Mouse (Mus musculus) small intestine, adult 2 months (tissue): ENCODE measurements at regions not wholly inside any gene's neighbourhood (a gene's known extent, or its start where the extent isn't known, plus 50 kb on each side); places are given as distances from the start of the nearest gene placed in this dataset.

Experiments
- H3K27ac ChIP-seq: fragments of 200-500 bp; 2 replicates; pipeline ENCODE4 v1.5.1; 2012; ENCODE audit warnings: low read depth, low read length, control low read depth, inconsistent platforms; ENCODE audit not compliant: insufficient read depth
- H3K27me3 ChIP-seq: fragments of 200-500 bp; 2 replicates; pipeline ENCODE4 v1.6.1; 2012; ENCODE audit warnings: mild to moderate bottlenecking, moderate library complexity, low read length, inconsistent platforms; ENCODE audit not compliant: control insufficient read depth, insufficient read depth
- H3K36me3 ChIP-seq: fragments of 200-500 bp; 2 replicates; pipeline ENCODE4 v1.6.1; 2012; ENCODE audit warnings: mild to moderate bottlenecking, low read length, control low read depth, inconsistent platforms; ENCODE audit not compliant: control insufficient read depth, insufficient read depth
- H3K4me1 ChIP-seq: fragments of 200-500 bp; 2 replicates; pipeline ENCODE4 v1.6.1; 2012; ENCODE audit warnings: low read length, inconsistent platforms, mixed read lengths; ENCODE audit not compliant: control insufficient read depth, insufficient read depth, insufficient read length
- H3K4me3 ChIP-seq: fragments of 200-500 bp; 2 replicates; pipeline ENCODE4 v1.5.1; 2012; ENCODE audit warnings: low read depth, mild to moderate bottlenecking, control low read depth, inconsistent platforms, low read length, moderate library complexity
- CTCF ChIP-seq: fragments of 200-500 bp; IDR thresholded peaks from 2 replicates; pipeline ENCODE4 v1.5.1; 2012; ENCODE audit warnings: low read depth, mild to moderate bottlenecking, control low read depth, inconsistent platforms, low read length, moderate library complexity, mixed read lengths; ENCODE audit not compliant: insufficient replicate concordance, insufficient read length; ENCODE audit errors: extremely low read depth
- POLR2A ChIP-seq: fragments of 200-500 bp; IDR thresholded peaks from 2 replicates; pipeline ENCODE4 v1.6.1; 2012; ENCODE audit warnings: low read depth, mild to moderate bottlenecking, control low read depth, inconsistent platforms, low read length, moderate library complexity
- WGBS: fragments of 180-500 bp; shearing (Covaris S2); methylation state at CpG from one replicate; pipeline ENCODE4 v1.1.7; 2018; 5-methylcytosine and 5-hydroxymethylcytosine counted together

- 61% methylated on average over 26 of the region's 26 CpGs for WGBS
- Histone ChIP-seq H3K36me3 (no peaks in the 10 kb centered on the region), H3K4me3 (no peak overlapping the region), H3K27me3 (no peaks in the 10 kb centered on the region), H3K4me1 (peaks cover 2% of the 10 kb centered on the region; the same call in 1 of the 2 replicates), H3K27ac (no peak overlapping the region)
- no peak for TF ChIP-seq CTCF
- TF ChIP-seq POLR2A: no peak
Observed at GRCm38 (mm10) chr16:30873493-30874211, 207.6 kb downstream of the Xxylt1 start.

- Histone ChIP-seq H3K4me1 (peaks cover 2% of the 10 kb centered on the region; the same call in 1 of the 2 replicates), H3K36me3 (no peaks in the 10 kb centered on the region), H3K27me3 (no peaks in the 10 kb centered on the region), H3K27ac (no peak overlapping the region), H3K4me3 (no peak overlapping the region)
- TF ChIP-seq CTCF: no peak
- no peak for TF ChIP-seq POLR2A
- 62% methylated on average over 7 of the region's 7 CpGs for WGBS
Observed at GRCm38 (mm10) chr16:30875235-30875829, 205.9 kb downstream of the Xxylt1 start.

- Histone ChIP-seq H3K27me3 (no peaks in the 10 kb centered on the region), H3K4me3 (no peak overlapping the region), H3K27ac (no peak overlapping the region), H3K36me3 (no peaks in the 10 kb centered on the region), H3K4me1 (peaks cover 14% of the 10 kb centered on the region)
- TF ChIP-seq CTCF (no peak), POLR2A (no peak)
- WGBS: 79% methylated on average over 1 of the region's 1 CpGs
Observed at GRCm38 (mm10) chr16:30878821-30879220, 202.4 kb downstream of the Xxylt1 start.

- no peak for TF ChIP-seq POLR2A
- TF ChIP-seq CTCF: no peak
Observed at GRCm38 (mm10) chr16:30879878-30880277, 201.4 kb downstream of the Xxylt1 start.

GRCm38 (mm10) chr16:30880682-30881081 is 200.6 kb downstream of the Xxylt1 start:
- no peaks in the 10 kb centered on the region for H3K27me3 ChIP-seq
- H3K36me3 ChIP-seq: no peaks in the 10 kb centered on the region
- no peak overlapping the region for H3K4me3 ChIP-seq
- H3K4me1 ChIP-seq: peaks cover 21% of the 10 kb centered on the region
- 100% methylated on average over 3 of the region's 3 CpGs for WGBS
- TF ChIP-seq POLR2A: no peak
- TF ChIP-seq CTCF: no peak
- no peak overlapping the region for H3K27ac ChIP-seq

More at GRCm38 (mm10) chr16:30879878-30880277, 201.4 kb downstream of the Xxylt1 start:
- H3K27ac ChIP-seq: no peak overlapping the region
- WGBS: 94% methylated on average over 1 of the region's 1 CpGs
- no peaks in the 10 kb centered on the region for H3K27me3 ChIP-seq
- H3K4me1 ChIP-seq: peaks cover 21% of the 10 kb centered on the region
- H3K4me3 ChIP-seq: no peak overlapping the region
- H3K36me3 ChIP-seq: no peaks in the 10 kb centered on the region

- Histone ChIP-seq H3K27ac (no peak overlapping the region), H3K36me3 (no peaks in the 10 kb centered on the region), H3K4me1 (peaks cover 21% of the 10 kb centered on the region), H3K4me3 (no peak overlapping the region), H3K27me3 (no peaks in the 10 kb centered on the region)
- TF ChIP-seq CTCF: no peak
- no peak for TF ChIP-seq POLR2A
- WGBS: 85% methylated on average over 5 of the region's 5 CpGs
Observed at GRCm38 (mm10) chr16:30881186-30881585, 200.0 kb downstream of the Xxylt1 start.

- TF ChIP-seq CTCF: no peak
- no peak for TF ChIP-seq POLR2A
- Histone ChIP-seq H3K27ac (peak overlapping the region; percentile 86), H3K4me1 (peaks cover 21% of the 10 kb centered on the region), H3K4me3 (0 out of 2 replicates have a peak overlapping the region, but pooled peaks have one; percentile 1), H3K27me3 (no peaks in the 10 kb centered on the region), H3K36me3 (no peaks in the 10 kb centered on the region)
- WGBS: 25% methylated on average over 13 of the region's 13 CpGs
Observed at GRCm38 (mm10) chr16:30883490-30884188, 197.6 kb downstream of the Xxylt1 start.
